In the genomic region with DNA sequence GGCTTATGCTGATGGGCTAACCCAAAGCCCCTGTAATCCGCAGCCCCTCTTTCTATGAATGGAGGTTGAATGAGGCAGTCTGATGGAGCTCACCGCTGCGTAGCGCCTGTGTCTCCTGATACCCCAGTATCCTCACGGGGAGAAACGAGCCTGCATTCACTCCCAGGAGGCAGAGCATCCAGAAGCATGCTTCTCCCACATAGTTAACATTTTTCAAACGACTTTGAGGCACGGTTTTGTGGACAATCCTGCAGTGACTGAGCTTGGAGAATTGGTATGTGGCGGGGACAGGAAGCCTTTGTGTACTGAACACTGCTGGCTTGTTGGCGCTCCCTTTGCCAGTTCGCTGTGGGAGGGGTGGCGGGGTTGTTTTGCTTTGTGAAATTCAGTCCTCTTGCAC, we compare ENCODE assay signal across 13 mouse cellular contexts. TPM values are rescaled to one million over a fixed set of nuclear protein-coding genes. Genes with fewer than 3 reads are reported as not detected.
DNase-seq lines count a peak whose midpoint lies in the region; ATAC-seq lines count a peak whose summit lies in the region.
"Had no signal": no experiment of that assay in that cellular context is flagged by ENCODE, and none has a peak within 500 bp of the region (broad histone marks: within the 10 kb centered on the region; RNA-seq: fewer than 3 reads in every experiment).

No protein-coding gene starts in this region.

- H3K4me3 ChIP-seq in hindbrain, embryonic 13.5 days = peak overlapping the region; percentile 20
- H3K4me3 ChIP-seq: erythroblast, embryonic 14.5 days had no signal

- H3K9ac ChIP-seq in hindbrain, embryonic 13.5 days = peak overlapping the region; percentile 53; the same call in 1 of the 2 replicates

- peak overlapping the region; percentile 42 for H3K4me2 ChIP-seq in hindbrain, embryonic 13.5 days

- H3K27ac ChIP-seq in hindbrain, embryonic 13.5 days = peak overlapping the region; percentile 58; the same call in 1 of the 2 replicates

- no peaks in the 10 kb centered on the region for H3K36me3 ChIP-seq in hindbrain, embryonic 13.5 days

- no peaks in the 10 kb centered on the region for H3K9me3 ChIP-seq in hindbrain, embryonic 13.5 days

- peak; percentile 63; the same call in 1 of the 2 replicates for ATAC-seq in hindbrain, embryonic 13.5 days (ENCODE audit: low FRiP score)
- ATAC-seq: activated CD4-positive, CD25-positive, alpha-beta regulatory T cell, adult 4 months had no signal

- DNase-seq in embryo, embryonic 10 days (ENCODE audit: low spot score) = peak; percentile 41
- no peak for DNase-seq in embryo, embryonic 9.5 days (ENCODE audit: extremely low spot score)
- peak; percentile 27 for DNase-seq in embryo, embryonic 10.5 days (ENCODE audit: low spot score)
- DNase-seq in mesoderm, embryonic 11.5 days (ENCODE audit: low read depth, low spot score) = peak; percentile 49
- DNase-seq in retina, postnatal 1 day = no peak
- no peak for DNase-seq in testis, postnatal 14 days (ENCODE audit: low spot score)
- no peak for DNase-seq in heart, adult 11 months
- DNase-seq: kidney, adult 11 months had no signal

- peaks cover 30% of the 10 kb centered on the region for H3K4me1 ChIP-seq in hindbrain, embryonic 13.5 days (replicated peaks)

- WGBS in hindbrain, embryonic 13.5 days = 10% methylated on average over 12 of the region's 12 CpGs

- 0 out of 2 replicates have a peak, but pooled peaks cover 2% of the 10 kb centered on the region for H3K27me3 ChIP-seq in hindbrain, embryonic 13.5 days

RNA-seq across cellular contexts. Expression of gene Foxi2, which starts 55.2 kb away (rescaled TPM):
- not detected in 2 replicates for polyA plus RNA-seq in hindbrain, embryonic 13.5 days (2015; fragmentation: Nextera tagmentation; extraction: Ambion mirVana)
- polyA plus RNA-seq: activated CD4-positive, CD25-positive, alpha-beta regulatory T cell, adult 4 months; C2C12; erythroblast, embryonic 14.5 days; liver, embryonic 16.5 days had no signal

Comparison
In these comparisons a context has a peak if more than half of its experiments do, and no peak if none do; other contexts are left out.
1. DNase-seq: peak in embryo, embryonic 10 days (single experiment), embryo, embryonic 10.5 days (single experiment) and mesoderm, embryonic 11.5 days (single experiment); none in embryo, embryonic 9.5 days (single experiment), retina, postnatal 1 day (single experiment), testis, postnatal 14 days (single experiment) and heart, adult 11 months (single experiment).